Mouse (Mus musculus): ENCODE measurements around the gene Cenpe. TPM values are rescaled to one million over a fixed set of nuclear protein-coding genes. Genes with fewer than 3 reads are reported as not detected.

Cenpe gene
- polyA plus RNA-seq (2012; rRNA removed) = 50.4 and 74.6 TPM in 2 replicates

GRCm38 (mm10) chr3:135211805-135212657 is at the start of gene Cenpe:
TSS of gene Cenpe (plus strand) at chr3:135212537.

GRCm38 (mm10) chr3:135280669-135281415 is 68.5 kb downstream of the Cenpe start, which contains the start of gene Bdh2:
TSS of gene Bdh2 (plus strand) at chr3:135281221.

DNA sequence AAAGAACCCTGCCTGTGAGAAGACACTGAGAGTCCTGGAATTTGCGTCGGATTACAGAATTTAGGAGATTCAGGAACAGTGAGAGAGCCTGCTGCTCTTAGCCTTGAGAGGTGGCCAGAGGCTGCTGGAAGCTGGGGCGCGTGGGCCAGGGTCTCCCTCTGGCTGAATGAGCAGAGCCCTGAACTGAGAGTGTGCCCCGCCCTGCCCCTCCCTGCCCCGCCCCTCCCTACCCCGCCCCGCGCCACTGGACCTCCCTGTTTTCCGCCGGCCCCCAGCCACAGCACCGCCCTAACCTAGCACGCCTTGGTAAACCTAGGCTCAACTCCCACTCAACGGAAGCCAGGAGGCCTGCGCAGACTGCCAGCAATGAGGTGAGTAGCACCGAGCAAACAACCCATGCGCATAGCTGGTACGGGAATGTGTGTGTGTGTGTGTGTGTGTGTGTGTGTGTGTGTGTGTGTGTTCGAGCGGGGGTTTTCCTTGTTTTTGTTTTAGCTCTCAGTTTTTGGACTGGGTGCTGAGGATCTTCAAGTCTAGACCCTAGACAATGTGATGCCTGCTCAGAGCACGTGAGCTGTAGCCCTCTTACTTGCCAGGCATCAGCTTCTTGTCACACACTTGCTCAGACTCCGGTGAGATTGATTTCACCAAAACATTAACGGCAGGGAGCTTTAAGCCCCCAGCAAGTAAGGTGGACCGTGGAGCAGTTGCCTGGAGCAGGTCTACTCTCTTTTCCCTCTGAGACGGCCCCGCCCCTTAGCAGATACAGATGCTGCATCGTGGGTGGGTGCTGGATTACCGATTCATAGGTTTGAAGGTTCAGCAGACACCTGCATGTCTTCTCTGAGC is 95.3 kb downstream of the Cenpe start, which contains the start of gene Slc9b2:
TSS of gene Slc9b2 (plus strand) at position 290 of the 849 bp plus-strand sequence.

Other genes with a start within 250 kb of the Cenpe start
- 3.4 and 6.8 TPM in 2 replicates for gene Bdh2, start 68.7 kb downstream of the Cenpe start, polyA plus RNA-seq (2012; rRNA removed)
- gene Slc9b2, start 95.2 kb downstream of the Cenpe start, polyA plus RNA-seq (2012; rRNA removed) = 2.6 and 3.0 TPM in 2 replicates
- 0.24 and 0.31 TPM in 2 replicates for gene Slc9b1, start 135.5 kb downstream of the Cenpe start, polyA plus RNA-seq (2012; rRNA removed)
- 39.5 and 58.2 TPM in 2 replicates for gene Cisd2, start 211.4 kb downstream of the Cenpe start, polyA plus RNA-seq (2012; rRNA removed)
- 326 and 353 TPM in 2 replicates for gene Ube2d3, start 225.6 kb downstream of the Cenpe start, polyA plus RNA-seq (2012; rRNA removed)

Measured in central nervous system, embryonic 11.5 days (tissue).